Mouse (Mus musculus) induced T-regulatory cell, adult 2 months (primary cell): ENCODE results near the gene Stk11.

Experiments
- DNase-seq: peaks from one replicate; pipeline ENCODE4 v3.0.0-alpha.2; 2012; ENCODE audit warnings: low read depth

Gene Stk11

DNA sequence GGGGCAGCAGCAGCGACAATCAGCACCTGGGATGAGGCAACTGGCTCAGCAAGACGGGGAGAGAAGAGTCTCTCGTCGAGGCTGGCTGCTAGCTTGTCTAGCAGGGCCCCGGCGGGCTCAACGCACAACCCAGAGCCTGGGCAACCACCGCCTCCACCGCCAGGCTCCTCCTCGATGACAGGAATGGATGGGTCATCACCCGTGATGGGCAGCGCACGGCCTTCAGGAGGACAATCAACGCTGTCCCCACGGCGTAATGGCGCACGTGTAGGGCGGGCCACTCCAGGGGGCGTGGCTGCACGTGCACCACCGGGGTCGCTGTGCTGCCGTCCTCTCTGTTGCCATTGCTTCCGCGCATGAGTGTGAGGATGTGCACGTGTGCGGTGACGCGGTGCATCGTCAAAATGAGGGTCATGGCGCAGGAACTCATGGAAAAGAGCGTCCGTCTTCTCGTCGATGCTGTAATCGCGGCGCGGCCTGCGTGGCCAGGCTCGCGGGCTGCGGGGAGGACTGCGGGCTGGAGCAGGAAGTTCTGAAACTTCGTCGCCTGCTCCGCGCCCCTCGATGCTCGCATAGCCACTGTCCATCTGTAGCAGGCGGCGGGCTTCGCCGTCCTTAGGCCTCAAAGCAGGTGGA is 15.8 kb downstream of the Stk11 start:
- DNase-seq: peak; percentile 21

DNA sequence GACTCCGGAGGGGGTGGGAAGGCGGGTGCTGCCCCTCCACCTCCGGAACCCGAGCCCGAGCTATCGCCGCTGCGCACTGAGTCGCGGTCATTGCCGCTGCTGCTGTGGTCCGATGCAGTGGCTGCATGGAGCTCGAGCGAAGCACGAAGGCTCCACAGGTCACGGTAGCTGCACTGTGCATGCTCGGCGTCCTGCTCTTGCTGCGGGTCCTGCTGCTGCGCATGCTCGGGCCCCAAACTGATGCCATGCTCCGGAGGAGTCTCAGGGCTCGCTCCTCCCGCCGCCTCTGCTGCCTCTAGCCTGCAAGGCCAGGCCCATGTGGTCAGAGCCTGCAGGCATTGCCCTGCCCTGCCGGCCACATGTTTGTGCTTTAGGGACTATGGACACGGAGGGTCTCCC is 16.3 kb downstream of the Stk11 start:
- no peak for DNase-seq

DNA sequence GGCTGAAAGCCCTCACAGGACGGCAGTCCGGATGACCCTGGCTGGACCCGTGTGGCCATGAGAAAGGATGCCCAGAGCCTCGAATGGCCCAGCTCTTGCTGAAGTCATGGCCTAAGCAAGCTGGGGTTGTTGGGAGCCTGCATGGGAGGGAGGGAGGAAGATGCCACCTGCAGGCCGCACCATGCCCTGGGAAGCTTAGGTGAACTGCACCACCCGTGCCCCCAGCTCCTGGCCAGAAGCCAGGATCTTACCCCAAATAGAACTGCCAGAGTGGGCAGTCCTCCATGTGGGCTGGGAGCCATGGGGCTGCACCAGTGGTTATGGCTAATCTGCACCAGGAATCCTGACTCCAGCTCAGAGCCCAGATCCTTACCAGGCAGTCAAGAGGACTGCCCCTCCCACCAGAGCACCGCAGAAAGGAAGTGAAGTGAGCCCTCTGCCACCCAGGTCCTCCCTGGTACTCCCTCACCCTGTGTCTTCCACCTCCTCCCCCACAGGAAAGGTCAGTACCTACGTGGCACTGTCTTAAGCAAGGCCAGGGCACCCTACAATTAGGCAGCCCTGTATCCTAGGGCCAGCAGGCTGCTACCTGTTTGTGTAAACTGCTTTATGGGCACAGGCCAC is 17.7 kb downstream of the Stk11 start:
- DNase-seq: peak; percentile 44

DNA sequence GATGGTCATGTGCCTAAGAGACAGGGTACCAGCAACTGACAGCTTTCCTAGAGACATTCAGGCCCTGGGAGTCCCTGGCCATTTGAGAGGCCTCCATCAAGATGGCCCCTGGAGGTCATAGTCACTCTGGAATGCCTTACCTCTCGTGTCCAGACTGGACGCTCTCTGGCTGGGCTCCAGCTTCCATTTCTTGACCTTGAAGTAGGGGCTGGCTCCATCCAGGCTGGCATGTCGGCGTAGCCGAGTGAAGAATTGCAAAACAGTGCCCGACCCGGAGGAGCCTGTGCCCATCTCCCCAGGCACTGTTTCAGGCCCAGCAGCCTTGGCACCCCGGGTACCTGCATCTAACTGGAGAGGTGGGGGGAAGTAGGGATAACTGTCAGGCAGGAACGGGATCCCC is 18.8 kb downstream of the Stk11 start:
- DNase-seq: no peak

DNA sequence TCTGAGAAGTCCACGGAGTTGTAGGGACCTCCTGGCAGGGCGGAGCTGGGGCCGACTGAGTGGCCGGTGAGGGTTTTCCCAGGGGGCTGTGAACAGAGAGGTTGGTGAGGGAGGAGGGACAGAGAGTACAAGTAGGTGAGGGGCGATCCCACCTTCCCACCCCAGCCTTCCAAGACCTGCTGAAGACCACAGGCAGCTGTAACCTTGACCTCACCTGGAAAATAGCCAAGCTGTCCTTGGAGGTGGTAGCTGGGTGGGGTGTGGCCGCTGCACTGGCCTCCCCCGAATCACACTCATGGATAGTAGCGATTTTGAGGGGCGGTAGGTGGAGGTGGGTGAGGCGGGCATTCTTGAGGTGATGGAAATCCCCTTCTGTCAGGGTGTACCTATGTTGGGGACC is 19.6 kb downstream of the Stk11 start:
- no peak for DNase-seq

DNA sequence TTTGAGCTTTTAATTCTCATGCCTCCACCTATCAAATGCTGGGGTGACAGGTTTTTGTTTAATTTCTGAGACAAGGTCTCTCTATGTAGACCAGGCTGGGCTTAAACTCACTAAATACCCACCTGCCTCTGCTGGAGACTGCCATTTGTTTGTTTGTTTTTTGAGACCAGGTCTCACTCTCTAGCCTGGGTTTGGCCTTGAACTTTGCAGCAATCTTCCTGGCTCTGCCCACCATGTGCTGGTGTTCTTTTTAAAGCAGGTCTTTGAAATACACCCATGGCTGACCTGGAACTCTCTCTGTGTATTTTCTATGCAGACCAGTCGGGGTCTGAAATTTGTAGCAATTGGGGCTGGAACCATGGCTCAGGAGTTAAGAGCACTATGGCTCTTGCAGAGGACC is 20.0 kb downstream of the Stk11 start:
- peak; percentile 29 for DNase-seq

DNA sequence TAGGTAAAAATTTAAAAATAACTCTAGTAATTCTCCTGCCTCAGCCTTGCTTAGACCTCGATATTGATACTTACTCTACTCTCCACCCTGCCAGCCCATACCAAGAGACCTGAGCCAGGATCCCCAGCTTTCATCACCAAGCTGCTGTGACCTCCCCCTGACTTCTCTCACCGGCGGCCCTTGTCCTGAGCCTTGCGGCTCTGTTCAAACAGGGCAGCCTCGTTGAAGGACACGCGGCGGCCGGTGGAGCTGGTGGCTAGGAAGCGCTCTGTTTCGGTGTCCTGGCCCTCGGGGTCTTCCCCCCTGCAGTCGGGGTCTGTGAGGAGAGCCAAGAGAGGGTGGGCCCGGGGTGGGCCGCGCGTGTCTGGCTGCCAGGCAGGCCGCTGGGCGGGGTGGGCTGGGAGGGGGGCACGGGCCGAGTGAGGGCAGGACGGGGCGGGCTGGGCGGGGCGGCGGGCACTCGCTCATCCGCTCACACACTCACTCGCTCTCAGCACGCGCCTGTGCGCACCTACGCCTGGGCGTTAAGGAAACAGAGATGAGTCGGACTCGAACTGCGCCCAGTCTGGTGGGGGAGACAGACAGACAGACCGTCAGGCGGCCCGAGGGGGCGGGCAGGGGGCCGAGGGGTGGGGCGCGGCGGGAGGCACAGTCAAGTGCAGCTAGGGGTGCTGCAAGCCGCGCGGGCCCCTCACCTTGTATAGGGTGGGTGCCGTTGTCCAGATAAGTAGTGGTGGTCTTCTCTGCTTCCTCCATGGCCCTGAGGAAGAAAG is 20.8 kb downstream of the Stk11 start:
- no peak for DNase-seq

DNA sequence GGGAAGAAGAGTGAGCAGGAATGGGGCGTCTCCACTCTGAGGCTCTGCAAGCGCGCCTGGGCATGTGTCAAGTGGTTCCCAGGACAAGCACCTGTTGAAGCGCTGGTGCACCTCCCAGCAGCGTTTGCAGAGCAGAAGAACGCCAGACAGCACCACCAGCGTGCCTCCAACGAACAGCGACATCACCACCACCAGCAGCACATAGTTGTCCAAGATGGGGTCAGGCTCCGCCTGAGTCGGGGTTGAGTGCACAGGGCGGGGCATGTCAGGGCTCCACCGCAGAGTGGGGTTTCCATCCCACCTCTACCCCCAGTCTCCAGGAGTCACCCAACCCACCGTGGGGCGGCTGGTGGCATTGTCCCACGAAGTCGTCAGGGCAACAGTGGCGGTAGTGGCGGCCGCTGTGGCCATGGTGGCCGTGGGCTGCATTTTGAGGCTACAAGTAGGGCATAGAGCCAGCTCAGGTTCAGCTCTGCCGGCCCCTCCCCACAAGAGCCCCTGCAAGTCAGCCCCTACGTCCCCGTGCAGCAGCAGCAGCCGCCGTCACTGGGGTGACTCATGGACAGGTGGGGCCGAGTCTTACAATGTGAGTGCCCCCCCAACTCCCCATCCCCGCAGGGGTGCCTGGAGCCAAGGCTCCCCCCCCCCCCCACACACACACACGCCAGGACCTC is 21.5 kb downstream of the Stk11 start:
- peak; percentile 68 for DNase-seq

DNA sequence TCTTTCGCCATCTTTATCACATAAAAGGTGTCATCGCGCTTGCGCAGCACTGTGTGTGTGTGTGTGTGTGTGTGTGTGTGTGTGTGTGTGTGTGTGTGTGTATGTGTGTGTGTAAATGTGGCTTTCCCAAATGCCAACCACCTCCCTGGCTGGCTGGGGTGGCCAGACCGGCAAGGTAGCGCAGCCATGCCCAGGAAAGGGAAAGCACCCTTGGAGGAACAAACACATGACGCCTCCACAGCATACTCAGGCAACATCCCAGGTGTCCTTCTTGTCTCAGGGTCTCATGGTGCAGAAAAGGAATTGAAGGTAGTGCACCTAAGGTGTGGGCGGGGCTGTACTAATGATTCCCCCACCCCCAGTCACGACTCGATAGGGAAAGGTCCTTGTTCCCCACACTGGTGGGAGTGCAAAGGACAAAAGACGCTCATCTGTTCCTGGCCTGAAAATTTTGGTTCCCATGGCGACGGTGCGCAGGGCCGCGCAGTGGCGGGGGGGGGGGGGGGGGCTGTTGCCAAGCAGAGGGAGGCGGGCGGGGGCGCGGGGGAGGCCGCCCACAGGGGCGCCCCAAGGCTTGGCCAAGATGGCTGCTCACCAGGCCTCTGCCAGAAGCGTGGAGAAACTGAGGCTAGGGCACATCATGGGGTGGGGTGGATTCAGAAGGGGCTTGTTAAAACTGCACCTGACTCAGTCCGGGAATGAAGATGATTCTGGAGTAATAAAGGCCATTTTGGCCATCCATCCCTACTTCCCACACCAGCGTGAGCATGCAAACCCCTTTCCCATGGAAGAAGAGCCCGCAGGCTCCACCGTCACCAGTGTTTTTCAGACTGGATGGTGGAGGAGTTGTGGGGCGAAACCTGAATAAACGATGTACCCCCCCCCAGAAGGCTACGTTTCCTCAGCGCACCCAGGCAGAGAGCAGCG is 22.3 kb downstream of the Stk11 start:
- DNase-seq: peak; percentile 77

DNA sequence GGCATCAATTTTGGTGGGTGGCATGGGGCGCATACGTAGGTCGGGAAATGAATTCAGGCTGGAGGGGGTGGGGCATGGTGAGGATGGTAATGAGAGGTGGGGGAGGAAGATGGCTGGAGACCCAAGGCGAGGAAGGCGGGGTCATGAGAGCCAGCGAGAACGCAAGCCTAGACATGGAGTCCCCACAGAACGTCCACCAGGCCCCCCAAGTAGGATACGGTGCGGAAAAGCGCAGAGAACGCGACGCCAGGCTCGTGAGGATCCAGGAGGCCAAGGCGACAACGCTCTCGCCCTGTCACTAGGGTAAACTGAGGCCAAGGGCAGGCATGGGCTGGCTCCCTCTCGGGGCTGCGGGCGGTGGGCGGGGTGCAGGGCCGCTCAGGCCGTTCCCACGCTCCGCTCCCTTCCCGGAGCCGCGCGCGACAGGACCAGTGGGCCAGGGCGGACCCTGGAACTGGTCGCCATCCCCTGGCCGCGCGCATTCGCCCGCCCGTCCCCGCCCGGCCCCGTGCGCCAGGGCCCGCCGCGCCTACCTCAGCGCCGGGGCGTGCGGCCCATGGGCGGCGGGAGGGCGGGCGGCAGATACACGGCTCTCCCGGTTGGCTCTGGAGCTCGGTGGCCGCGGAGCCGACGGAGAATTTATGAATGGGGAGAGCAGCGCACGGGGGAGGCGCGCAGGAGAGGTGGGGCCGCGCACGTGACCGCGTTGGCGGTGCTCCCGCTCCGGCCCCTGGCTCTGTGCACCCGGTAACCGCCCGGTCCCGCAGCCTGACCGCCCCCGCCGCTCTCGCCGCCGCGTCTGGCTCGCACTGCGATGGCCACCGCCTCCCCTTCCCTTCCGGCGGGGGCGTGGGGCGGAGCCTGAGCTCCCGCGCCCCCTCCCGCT is 23.2 kb downstream of the Stk11 start, which contains the start of gene Atp5d:
Gene Atp5d (plus strand): TSS at position 80 of the 886 bp plus-strand sequence.
- peak; percentile 85 for DNase-seq

DNA sequence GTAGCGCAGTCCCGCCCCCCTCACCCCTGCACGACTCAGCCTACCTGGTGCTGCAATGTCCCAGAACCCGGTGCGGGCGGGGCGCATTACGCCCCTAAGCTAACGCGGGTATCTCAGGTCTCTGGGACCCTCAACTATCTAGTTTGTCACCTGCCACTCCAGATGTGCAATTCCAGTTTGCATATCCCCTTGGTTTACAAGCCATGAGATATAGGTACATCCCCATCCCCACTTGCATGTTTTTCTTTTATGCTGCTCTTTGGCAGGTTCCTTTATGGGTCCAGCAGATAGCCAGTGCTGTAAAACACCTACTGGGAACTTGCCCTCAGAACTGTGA is 23.8 kb downstream of the Stk11 start:
- no peak for DNase-seq

DNA sequence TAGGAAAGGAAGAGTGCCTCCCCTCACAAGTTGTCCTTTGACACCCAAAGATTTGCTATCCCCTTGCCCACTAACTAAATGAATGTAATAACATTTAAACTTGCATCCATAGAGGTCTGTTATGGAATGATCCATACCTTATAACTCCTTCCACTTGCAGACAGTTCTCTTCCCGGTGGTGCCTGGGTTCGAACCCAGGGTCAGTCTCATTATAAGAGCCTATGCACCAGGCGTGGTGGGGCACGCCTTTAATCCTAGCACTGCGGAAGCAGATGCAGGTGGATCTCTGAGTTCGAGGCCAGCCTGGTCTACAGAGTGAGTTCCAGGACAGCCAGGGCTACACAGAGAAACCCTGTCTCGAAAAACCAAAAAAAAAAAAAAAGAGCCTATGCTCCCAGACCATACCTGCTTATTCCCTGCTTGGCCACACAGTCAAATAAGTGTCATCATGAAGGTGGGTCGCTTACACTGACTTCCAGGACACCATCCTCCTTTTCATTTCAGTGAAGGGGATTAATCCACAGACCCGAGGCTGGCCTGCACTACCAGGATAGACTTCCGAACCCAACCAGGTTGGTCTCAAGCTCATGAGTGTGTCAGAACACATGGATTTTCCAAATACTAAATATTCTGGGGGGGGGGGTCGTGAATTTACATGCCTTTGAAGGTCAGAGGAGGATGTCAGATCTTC is 24.5 kb downstream of the Stk11 start:
- DNase-seq: no peak

DNA sequence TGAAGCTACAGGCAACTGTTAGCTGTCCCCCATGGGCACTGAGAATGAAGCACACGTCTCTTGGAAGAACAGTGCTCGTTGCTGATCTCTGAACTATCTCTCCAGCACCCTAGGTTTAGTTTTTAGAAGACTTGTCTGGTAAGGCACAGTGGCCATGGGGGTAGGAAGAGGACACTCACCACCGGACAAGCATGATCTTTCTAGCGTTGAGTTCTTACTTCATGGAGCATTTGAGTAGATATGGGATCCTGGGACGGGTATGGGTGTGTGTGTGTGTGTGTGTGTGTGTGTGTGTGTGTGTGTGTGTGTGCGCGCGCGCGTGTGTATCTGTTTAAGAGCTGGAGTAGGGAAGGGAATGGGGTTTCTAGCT is 25.0 kb downstream of the Stk11 start, which contains the start of gene Cbarp:
Gene Cbarp (minus strand): TSS at position 170 of the 370 bp plus-strand sequence.
- DNase-seq: peak; percentile 59

DNA sequence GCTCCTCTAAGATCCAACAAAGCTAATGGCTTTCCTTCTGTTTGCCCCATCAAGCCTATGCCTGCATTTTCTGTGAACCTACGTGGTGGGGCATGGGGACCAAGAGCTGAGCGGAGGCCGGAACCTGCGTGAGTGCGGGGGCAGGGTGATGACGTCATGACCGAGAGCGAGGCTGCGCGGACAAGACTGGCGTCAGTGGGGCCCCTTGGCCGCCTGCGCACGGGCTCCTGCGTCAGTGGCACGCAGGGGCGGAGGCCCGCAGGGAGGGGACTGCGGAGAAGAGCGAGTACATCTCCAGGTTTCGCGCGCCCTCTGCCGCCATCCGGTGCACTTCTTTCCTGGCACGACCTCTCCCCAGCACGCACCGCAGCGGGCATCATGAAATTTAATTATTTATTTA is 25.6 kb downstream of the Stk11 start:
- peak; percentile 98 for DNase-seq

DNA sequence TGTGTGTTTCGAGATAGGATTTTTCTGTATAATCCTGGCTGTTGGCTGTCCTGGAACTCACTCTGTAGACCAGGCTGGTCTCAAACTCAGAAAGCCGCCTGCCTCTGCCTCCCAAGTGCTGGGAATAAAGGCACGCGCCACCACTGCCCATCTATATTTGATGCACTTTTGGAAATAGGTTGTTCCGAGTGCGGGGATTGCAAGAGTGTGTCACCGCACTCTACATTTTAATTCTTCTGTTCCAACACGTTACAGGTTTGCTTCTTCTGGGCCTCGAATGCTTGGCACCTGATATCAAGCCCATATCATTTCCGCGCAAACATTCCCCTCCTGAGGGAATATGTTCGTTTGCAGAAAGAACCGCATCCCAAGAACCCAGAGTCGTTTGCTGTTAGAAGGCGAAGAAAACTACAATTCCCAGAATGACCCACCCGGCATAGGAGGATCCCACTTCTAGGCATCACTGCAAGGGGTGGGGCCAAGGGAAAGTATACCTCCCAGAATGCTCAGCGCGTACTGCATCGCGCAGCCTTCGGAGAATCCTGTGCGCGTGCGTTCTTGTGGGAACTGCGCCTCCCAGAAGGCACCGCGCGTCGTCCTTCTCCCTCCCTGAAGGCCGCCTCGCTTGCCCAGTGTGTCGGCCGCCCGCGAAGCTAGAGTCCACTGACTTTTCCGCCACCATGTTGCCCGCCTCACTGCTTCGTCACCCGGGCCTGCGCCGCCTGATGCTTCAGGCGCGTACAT is 26.4 kb downstream of the Stk11 start:
- DNase-seq: peak; percentile 97

DNA sequence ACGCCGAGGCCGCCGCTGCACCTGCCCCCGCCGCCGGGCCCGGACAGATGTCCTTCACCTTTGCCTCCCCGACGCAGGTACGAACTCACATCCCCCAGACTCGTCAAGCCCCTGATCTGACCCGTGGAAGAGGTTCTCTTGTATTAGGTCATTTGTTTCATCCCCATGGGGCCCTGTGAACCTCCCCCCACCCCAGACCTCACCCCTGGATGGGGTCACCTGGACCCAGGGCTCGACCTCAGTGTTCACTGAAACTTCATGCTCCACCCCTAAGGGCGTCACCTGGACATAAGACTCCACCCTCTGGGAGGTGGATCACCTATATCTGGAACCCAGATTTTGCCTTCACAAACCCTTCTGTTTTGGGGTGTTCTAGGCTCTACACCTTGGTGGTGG is 26.9 kb downstream of the Stk11 start:
- DNase-seq: peak; percentile 74

DNA sequence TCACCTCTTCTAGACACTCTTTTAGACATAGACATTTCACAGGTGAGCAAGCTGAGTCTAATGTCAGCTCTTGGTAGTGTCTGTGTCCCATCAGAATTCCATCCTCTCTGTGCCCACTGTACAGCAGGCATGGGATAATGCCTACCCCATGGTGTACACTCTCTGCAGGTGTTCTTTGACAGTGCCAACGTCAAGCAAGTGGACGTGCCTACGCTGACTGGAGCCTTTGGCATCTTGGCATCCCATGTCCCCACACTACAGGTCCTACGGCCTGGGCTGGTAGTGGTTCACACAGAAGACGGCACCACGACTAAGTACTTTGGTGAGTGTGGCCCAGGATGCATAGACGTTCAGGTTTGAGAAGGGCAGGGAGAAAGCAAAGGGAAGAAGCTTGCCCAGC is 28.1 kb downstream of the Stk11 start:
- DNase-seq: no peak

DNA sequence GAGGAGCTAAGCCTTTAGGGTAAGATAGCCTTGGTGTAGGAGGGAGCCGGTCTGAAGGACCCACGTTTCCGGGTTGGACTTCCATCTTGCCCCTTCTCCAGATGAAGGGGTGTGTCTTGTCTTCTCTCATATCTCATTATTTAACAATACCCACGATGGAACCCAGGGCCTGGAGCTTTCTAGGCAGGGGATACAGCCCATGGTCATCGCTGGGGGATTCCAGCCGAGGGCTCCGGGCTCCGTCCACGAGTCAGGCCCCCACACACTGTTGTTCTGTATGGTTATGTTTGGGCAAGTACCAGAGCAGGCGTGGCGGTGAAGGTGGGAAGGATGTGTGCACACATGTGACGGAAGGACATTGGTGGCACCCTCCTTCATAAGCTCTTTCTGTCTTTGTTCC is 28.6 kb downstream of the Stk11 start:
- DNase-seq: peak; percentile 21
